ENCODE assay signal across 8 mouse cellular contexts in the genomic region with DNA sequence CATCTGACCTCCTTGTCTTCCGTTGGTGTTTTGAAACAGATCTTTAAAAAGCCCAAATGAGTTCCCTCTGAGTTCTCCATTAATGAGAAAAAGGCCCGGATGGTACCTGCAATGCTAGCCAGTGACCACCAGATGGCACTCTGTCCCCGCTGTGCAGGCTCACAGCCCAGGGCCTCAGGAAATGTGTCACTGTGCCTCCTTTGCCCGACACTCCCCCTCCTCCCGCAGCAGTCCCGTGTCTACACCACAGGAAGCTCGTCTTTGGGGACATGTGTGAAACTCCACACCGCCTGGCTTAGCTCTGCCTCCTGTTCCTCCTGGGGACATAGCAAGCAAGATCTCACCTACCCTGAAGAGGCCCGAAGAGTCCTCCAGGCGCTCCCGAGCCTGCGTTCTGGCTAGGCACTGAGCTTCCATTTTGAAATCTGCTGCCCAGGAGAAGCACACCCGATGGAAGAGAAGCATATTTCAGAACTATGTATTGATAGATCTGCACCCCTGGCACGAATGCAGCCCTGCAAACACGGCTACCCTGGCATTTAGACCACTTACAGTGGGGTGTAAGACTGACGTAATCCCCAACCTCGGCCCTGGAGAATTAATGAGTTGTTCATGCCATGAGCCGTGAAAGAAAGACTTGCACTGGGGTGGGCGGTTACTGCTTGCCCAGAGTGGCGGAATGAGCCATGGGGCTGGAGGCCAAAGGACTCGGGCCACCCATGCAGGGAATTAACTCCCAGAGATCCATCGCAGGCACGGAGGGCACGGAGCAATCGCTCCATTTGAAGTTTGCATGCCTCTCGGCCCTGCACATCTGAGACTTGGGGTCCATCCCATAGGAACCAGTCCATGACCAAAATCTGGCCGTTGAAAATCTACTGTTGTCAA. TPM values are rescaled to one million over a fixed set of nuclear protein-coding genes. Genes with fewer than 3 reads are reported as not detected.
DNase-seq lines count a peak whose midpoint lies in the region; ATAC-seq lines count a peak whose summit lies in the region.

No protein-coding gene starts in this region.

- H3K27me3 ChIP-seq in heart, embryonic 14.5 days (ENCODE audit: control insufficient read depth, insufficient read depth, low read length) = no peaks in the 10 kb centered on the region
- H3K27me3 ChIP-seq in liver, embryonic 13.5 days = no peaks in the 10 kb centered on the region
- H3K27me3 ChIP-seq in stomach, embryonic 16.5 days (ENCODE audit: control insufficient read depth, insufficient read depth, low read length) = no peaks in the 10 kb centered on the region

- peak overlapping the region; percentile 67 for H3K9ac ChIP-seq in heart, embryonic 14.5 days (ENCODE audit: low read length)
- peak overlapping the region; percentile 52; the same call in 1 of the 2 replicates for H3K9ac ChIP-seq in liver, embryonic 13.5 days
- H3K9ac ChIP-seq in stomach, embryonic 16.5 days (ENCODE audit: low read length) = peak overlapping the region; percentile 71

- H3K4me1 ChIP-seq in brown adipose tissue, adult 24 weeks (ENCODE audit: control insufficient read depth, insufficient read depth, insufficient read length, low read length) = peaks cover 2% of the 10 kb centered on the region; the same call in 1 of the 2 replicates
- H3K4me1 ChIP-seq in heart, embryonic 14.5 days (ENCODE audit: control insufficient read depth in 2 of 2, insufficient read depth in 2 of 2, low read length in 2 of 2) = peaks cover 13 to 14% of the 10 kb centered on the region in 2 experiments
- H3K4me1 ChIP-seq in liver, embryonic 13.5 days (replicated peaks) = peaks cover 21% of the 10 kb centered on the region
- peaks cover 10% of the 10 kb centered on the region; the same call in 1 of the 2 replicates for H3K4me1 ChIP-seq in stomach, embryonic 16.5 days (ENCODE audit: control insufficient read depth, insufficient read depth, low read length)

- DNase-seq in CD4-positive helper T cell, adult 2 months (ENCODE audit: low read depth, low spot score) = peak; percentile 91
- peak; percentile 76 for DNase-seq in fibroblast of lung, adult 2 months (ENCODE audit: low read depth)
- DNase-seq in kidney, postnatal 14 days = peak; percentile 94
- DNase-seq in liver, embryonic 13.5 days = peak; percentile 69
- DNase-seq in neural tube, embryonic 10.5 days (ENCODE audit: extremely low spot score, low spot score) = peak; percentile 94

- WGBS in heart, embryonic 14.5 days = 28% methylated on average over 27 of the region's 27 CpGs
- 35% methylated on average over 27 of the region's 27 CpGs for WGBS in liver, embryonic 13.5 days (ENCODE audit: insufficient replicate concordance)
- WGBS in stomach, embryonic 16.5 days = 20% methylated on average over 27 of the region's 27 CpGs

- peak overlapping the region; percentile 62 for H3K4me2 ChIP-seq in heart, embryonic 14.5 days (ENCODE audit: low read length)
- H3K4me2 ChIP-seq in liver, embryonic 13.5 days = peak overlapping the region; percentile 57
- peak overlapping the region; percentile 55 for H3K4me2 ChIP-seq in stomach, embryonic 16.5 days (ENCODE audit: low read depth, low read length)

- peak overlapping the region; percentile 10 for H3K4me3 ChIP-seq in brown adipose tissue, adult 24 weeks (ENCODE audit: insufficient read depth, low read depth, low read length)
- H3K4me3 ChIP-seq in heart, embryonic 14.5 days (ENCODE audit: control insufficient read depth in 1 of 2, insufficient read depth in 1 of 2, low read depth in 1 of 2, low read length in 2 of 2) = peak overlapping the region; percentile 22 to 40
- H3K4me3 ChIP-seq in liver, embryonic 13.5 days (replicated peaks) = peak overlapping the region; percentile 32
- H3K4me3 ChIP-seq in stomach, embryonic 16.5 days (replicated peaks; ENCODE audit: low read length) = peak overlapping the region; percentile 35

- peak overlapping the region; percentile 29 for H3K27ac ChIP-seq in brown adipose tissue, adult 24 weeks (replicated peaks; ENCODE audit: low read depth, low read length)
- H3K27ac ChIP-seq in heart, embryonic 14.5 days (replicated peaks in 1 of 2; ENCODE audit: control insufficient read depth in 1 of 2, insufficient read depth in 1 of 2, low read depth in 2 of 2, low read length in 2 of 2) = peak overlapping the region; percentile 66 to 79
- no peak overlapping the region for H3K27ac ChIP-seq in liver, embryonic 13.5 days
- peak overlapping the region; percentile 64 for H3K27ac ChIP-seq in stomach, embryonic 16.5 days (ENCODE audit: low read length)

- peak; percentile 72; the same call in 1 of the 2 replicates for ATAC-seq in heart, embryonic 14.5 days (ENCODE audit: insufficient number of reproducible peaks, insufficient read depth, low FRiP score, low read depth)
- ATAC-seq in liver, embryonic 13.5 days (ENCODE audit: low read depth) = peak; percentile 79
- ATAC-seq in stomach, embryonic 16.5 days (ENCODE audit: insufficient read depth, low FRiP score) = peak; percentile 93

- no peaks in the 10 kb centered on the region for H3K9me3 ChIP-seq in heart, embryonic 14.5 days (ENCODE audit: control insufficient read depth, low read length)
- no peaks in the 10 kb centered on the region for H3K9me3 ChIP-seq in liver, embryonic 13.5 days (replicated peaks)
- no peaks in the 10 kb centered on the region for H3K9me3 ChIP-seq in stomach, embryonic 16.5 days (replicated peaks; ENCODE audit: control insufficient read depth, low read length)

- H3K36me3 ChIP-seq in heart, embryonic 14.5 days (ENCODE audit: control insufficient read depth, insufficient read depth, low read length) = no peaks in the 10 kb centered on the region
- no peaks in the 10 kb centered on the region for H3K36me3 ChIP-seq in liver, embryonic 13.5 days
- H3K36me3 ChIP-seq in stomach, embryonic 16.5 days (ENCODE audit: control insufficient read depth, insufficient read depth, low read length) = no peaks in the 10 kb centered on the region

RNA-seq across cellular contexts. Expression of a gene that starts 22.9 kb away (rescaled TPM):
- polyA plus RNA-seq in brown adipose tissue, adult 24 weeks (2012; ENCODE audit: insufficient read depth, insufficient read length, missing spikeins) = 0.79 and 1.1 TPM in 2 replicates
- 2.1 and 2.3 TPM in 2 replicates for polyA plus RNA-seq in heart, embryonic 14.5 days (2014; fragmentation: Nextera tagmentation; extraction: Ambion mirVana)
- polyA plus RNA-seq in liver, embryonic 13.5 days (2015; fragmentation: Nextera tagmentation; extraction: Ambion mirVana) = 1.3 and 1.6 TPM in 2 replicates
- polyA plus RNA-seq in stomach, embryonic 16.5 days (2015; fragmentation: Nextera tagmentation; extraction: Ambion mirVana) = 1.6 and 2.2 TPM in 2 replicates
